Mouse (Mus musculus): ENCODE results near the gene Zbtb20. TPM values are rescaled to one million over a fixed set of nuclear protein-coding genes. Genes with fewer than 3 reads are reported as not detected.

Gene Zbtb20
- total and polyA plus RNA-seq, 3 experiments: 31.1 to 199 (median 161) TPM

DNA sequence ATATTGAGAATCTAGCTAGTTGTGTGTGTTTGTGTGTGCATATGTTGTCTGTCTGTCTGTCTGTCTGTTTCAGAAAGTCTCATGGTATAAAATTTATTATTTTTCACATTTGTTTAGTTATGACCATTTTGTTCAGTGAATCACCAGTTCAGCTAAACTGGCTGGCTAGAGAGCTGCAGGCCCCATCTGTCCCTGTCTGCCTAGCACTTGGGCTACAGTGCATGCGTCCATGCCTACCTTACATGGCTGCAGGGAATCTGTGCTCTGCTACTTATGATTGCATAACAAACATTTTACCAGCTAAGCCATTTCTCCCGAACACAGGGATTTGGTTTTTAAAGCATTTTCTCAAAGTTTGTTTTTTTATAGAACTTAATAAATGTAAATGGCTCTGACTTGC, 150.7 kb downstream of the Zbtb20 start:
- no peak overlapping the region for H3K27ac ChIP-seq
- H3K9ac ChIP-seq (ENCODE audit: low read depth, low read length): no peak overlapping the region
- intact Hi-C loops (cut with DNase I): no loop called here
- DNase-seq: no peak
- 88% methylated on average over 2 of the region's 2 CpGs for WGBS
- no peaks in the 10 kb centered on the region for H3K4me1 ChIP-seq (ENCODE audit: control insufficient read depth, insufficient read depth, low read length)
- no peaks in the 10 kb centered on the region for H3K27me3 ChIP-seq (ENCODE audit: control insufficient read depth, insufficient read depth, low read length)
- H3K36me3 ChIP-seq (ENCODE audit: control insufficient read depth, insufficient read depth, low read length): no peaks in the 10 kb centered on the region
- TF ChIP-seq EP300 (IDR thresholded peaks at IDR 0.05; ENCODE audit: insufficient read depth, low read depth, low read length): no peak
- H3K4me3 ChIP-seq: no peak overlapping the region
- no peaks in the 10 kb centered on the region for H3K79me2 ChIP-seq (replicated peaks; ENCODE audit: control insufficient read depth, insufficient read depth, low read length)

DNA sequence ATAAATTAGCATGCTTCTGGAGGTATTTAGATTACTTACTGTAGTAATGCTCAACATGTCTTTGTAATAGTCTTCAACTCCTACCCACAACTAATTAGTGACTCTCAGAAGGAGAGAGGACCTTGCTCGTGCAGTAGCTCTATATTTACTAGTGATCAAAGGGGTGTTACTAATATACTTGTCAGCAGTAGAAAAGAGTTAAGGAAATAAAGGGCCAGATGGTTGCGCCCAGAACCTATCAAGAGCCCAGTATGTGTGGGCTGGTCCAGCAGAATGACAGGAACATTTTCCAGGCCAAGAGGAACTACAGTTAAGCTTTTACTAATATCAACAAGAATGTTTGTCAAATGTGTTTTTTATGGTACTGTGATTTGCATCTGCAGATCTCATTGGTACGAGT, 153.6 kb downstream of the Zbtb20 start:
- H3K4me3 ChIP-seq: no peak overlapping the region
- no peaks in the 10 kb centered on the region for H3K79me2 ChIP-seq (replicated peaks; ENCODE audit: control insufficient read depth, insufficient read depth, low read length)
- intact Hi-C loops (cut with DNase I): no loop called here
- 76% methylated on average over 3 of the region's 3 CpGs for WGBS
- no peak overlapping the region for H3K27ac ChIP-seq
- no peaks in the 10 kb centered on the region for H3K36me3 ChIP-seq (ENCODE audit: control insufficient read depth, insufficient read depth, low read length)
- H3K4me1 ChIP-seq (ENCODE audit: control insufficient read depth, insufficient read depth, low read length): no peaks in the 10 kb centered on the region
- DNase-seq: no peak
- H3K9ac ChIP-seq (ENCODE audit: low read depth, low read length): no peak overlapping the region
- TF ChIP-seq EP300 (IDR thresholded peaks at IDR 0.05; ENCODE audit: insufficient read depth, low read depth, low read length): no peak
- no peak for TF ChIP-seq CTCF (IDR thresholded peaks at IDR 0.05)
- TF ChIP-seq POLR2A (IDR thresholded peaks at IDR 0.05; ENCODE audit: insufficient read depth, low read depth, low read length): no peak
- no peaks in the 10 kb centered on the region for H3K27me3 ChIP-seq (ENCODE audit: control insufficient read depth, insufficient read depth, low read length)

DNA sequence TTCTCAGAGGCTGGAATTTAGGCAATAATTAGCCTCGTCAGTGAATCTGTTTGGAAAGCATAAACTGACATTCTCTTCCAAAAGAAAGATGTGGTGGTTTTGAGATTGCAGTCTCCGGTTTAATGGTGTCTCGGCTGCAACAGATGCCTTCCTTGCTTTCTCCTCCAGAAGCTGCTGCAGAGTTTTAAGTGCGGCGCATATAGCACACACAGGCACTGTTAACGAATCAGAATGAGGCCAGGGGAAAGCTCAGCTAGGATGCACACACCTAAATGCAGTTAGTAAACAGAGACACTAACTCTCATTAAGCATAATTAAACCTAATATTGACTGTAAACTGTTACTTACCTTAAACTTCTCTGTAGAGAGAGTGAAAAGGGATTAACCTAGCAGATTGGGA, 160.0 kb downstream of the Zbtb20 start:
- H3K9ac ChIP-seq (ENCODE audit: low read depth, low read length): no peak overlapping the region
- H3K36me3 ChIP-seq (ENCODE audit: control insufficient read depth, insufficient read depth, low read length): no peaks in the 10 kb centered on the region
- no peak overlapping the region for H3K27ac ChIP-seq
- TF ChIP-seq CTCF (IDR thresholded peaks at IDR 0.05) (no peak), EP300 (IDR thresholded peaks at IDR 0.05; ENCODE audit: insufficient read depth, low read depth, low read length) (no peak), POLR2A (IDR thresholded peaks at IDR 0.05; ENCODE audit: insufficient read depth, low read depth, low read length) (no peak)
- H3K27me3 ChIP-seq (ENCODE audit: control insufficient read depth, insufficient read depth, low read length): no peaks in the 10 kb centered on the region
- H3K4me1 ChIP-seq (ENCODE audit: control insufficient read depth, insufficient read depth, low read length): no peaks in the 10 kb centered on the region
- H3K79me2 ChIP-seq (replicated peaks; ENCODE audit: control insufficient read depth, insufficient read depth, low read length): no peaks in the 10 kb centered on the region
- 86% methylated on average over 6 of the region's 6 CpGs for WGBS
- DNase-seq: no peak
- no peak overlapping the region for H3K4me3 ChIP-seq
- intact Hi-C loops (cut with DNase I): no loop called here

DNA sequence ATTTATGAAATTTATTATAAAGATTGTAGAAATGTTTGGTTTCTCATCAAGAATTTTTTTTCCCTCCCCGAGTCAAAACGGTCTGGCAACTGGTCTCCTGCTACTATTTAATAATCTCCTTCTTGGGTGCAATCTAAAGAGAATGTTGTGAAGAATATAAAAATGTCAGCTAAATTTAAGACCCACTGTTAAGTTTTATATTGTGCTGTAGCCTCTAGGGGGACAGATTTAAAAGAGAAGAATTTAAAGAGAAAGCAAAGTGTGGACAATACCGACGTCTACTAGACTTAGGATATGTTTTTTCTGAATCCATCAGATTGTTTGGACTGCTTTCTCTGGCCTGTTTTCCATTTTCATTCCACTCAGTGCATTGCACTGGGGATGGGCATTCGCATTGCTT, 160.8 kb downstream of the Zbtb20 start:
- WGBS: 86% methylated on average over 5 of the region's 5 CpGs
- Histone ChIP-seq H3K36me3 (ENCODE audit: control insufficient read depth, insufficient read depth, low read length) (no peaks in the 10 kb centered on the region), H3K4me3 (no peak overlapping the region), H3K27me3 (ENCODE audit: control insufficient read depth, insufficient read depth, low read length) (no peaks in the 10 kb centered on the region), H3K27ac (no peak overlapping the region), H3K79me2 (replicated peaks; ENCODE audit: control insufficient read depth, insufficient read depth, low read length) (no peaks in the 10 kb centered on the region), H3K4me1 (ENCODE audit: control insufficient read depth, insufficient read depth, low read length) (no peaks in the 10 kb centered on the region), H3K9ac (ENCODE audit: low read depth, low read length) (no peak overlapping the region)
- intact Hi-C loops (cut with DNase I): no loop called here
- TF ChIP-seq POLR2A (IDR thresholded peaks at IDR 0.05; ENCODE audit: insufficient read depth, low read depth, low read length) (no peak), CTCF (IDR thresholded peaks at IDR 0.05) (no peak), EP300 (IDR thresholded peaks at IDR 0.05; ENCODE audit: insufficient read depth, low read depth, low read length) (no peak)
- no peak for DNase-seq

DNA sequence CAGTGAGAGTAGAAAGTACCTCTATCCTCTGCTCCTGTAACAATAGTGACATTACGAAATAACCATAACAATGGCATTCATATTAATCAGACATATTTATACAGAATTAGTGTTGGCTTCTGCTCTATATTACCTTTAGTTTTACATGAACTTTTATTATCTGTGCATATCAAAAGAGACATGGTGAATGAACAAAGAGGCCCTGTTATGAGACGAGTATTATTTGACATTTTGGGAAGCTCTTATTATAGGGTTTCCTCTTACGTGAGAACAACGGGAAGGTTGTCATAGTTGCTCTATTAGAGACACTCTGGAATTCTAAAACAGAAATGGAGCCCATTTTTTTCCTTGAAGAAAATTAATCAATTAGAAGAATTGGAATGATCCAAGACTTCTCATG, 161.6 kb downstream of the Zbtb20 start:
- H3K9ac ChIP-seq (ENCODE audit: low read depth, low read length): no peak overlapping the region
- no peaks in the 10 kb centered on the region for H3K27me3 ChIP-seq (ENCODE audit: control insufficient read depth, insufficient read depth, low read length)
- no peak for DNase-seq
- 97% methylated on average over 4 of the region's 4 CpGs for WGBS
- no peaks in the 10 kb centered on the region for H3K36me3 ChIP-seq (ENCODE audit: control insufficient read depth, insufficient read depth, low read length)
- no peak overlapping the region for H3K4me3 ChIP-seq
- no peaks in the 10 kb centered on the region for H3K4me1 ChIP-seq (ENCODE audit: control insufficient read depth, insufficient read depth, low read length)
- H3K27ac ChIP-seq: no peak overlapping the region
- no peak for TF ChIP-seq POLR2A (IDR thresholded peaks at IDR 0.05; ENCODE audit: insufficient read depth, low read depth, low read length)
- no peaks in the 10 kb centered on the region for H3K79me2 ChIP-seq (replicated peaks; ENCODE audit: control insufficient read depth, insufficient read depth, low read length)
- intact Hi-C loops (cut with DNase I): no loop called here

DNA sequence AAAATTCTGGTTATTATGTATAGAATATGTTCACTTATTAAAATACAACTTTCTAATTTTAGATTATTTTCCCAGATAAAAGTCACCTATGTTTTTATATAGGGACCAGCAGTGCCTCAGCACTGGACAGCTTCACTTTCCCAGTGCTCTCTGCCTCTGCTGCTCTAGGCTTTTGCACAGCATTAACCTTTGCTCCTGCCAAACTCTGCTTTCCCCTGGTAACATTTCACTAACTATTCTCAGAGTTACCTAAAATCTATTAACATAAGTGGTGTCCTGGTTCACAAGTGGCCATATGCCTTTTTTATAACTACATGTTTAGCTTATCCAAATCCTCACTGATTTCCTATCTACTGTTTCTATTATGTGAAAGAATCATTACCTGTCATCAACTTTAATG, 169.9 kb downstream of the Zbtb20 start:
- no peak overlapping the region for H3K4me3 ChIP-seq
- H3K79me2 ChIP-seq (replicated peaks; ENCODE audit: control insufficient read depth, insufficient read depth, low read length): 0 out of 2 replicates have a peak, but pooled peaks cover 2% of the 10 kb centered on the region
- H3K36me3 ChIP-seq (ENCODE audit: control insufficient read depth, insufficient read depth, low read length): no peaks in the 10 kb centered on the region
- DNase-seq: no peak
- no peak overlapping the region for H3K27ac ChIP-seq
- no peak overlapping the region for H3K9ac ChIP-seq (ENCODE audit: low read depth, low read length)
- intact Hi-C loops (cut with DNase I): no loop called here
- no peaks in the 10 kb centered on the region for H3K27me3 ChIP-seq (ENCODE audit: control insufficient read depth, insufficient read depth, low read length)
- TF ChIP-seq EP300 (IDR thresholded peaks at IDR 0.05; ENCODE audit: insufficient read depth, low read depth, low read length) (no peak), CTCF (IDR thresholded peaks at IDR 0.05) (no peak), POLR2A (IDR thresholded peaks at IDR 0.05; ENCODE audit: insufficient read depth, low read depth, low read length) (no peak)
- H3K4me1 ChIP-seq (ENCODE audit: control insufficient read depth, insufficient read depth, low read length): no peaks in the 10 kb centered on the region

All from heart, adult 2 months (tissue).